Comparison of ENCODE assay signal across 8 mouse cellular contexts in genomic region chr19:45475928-45476553, GRCm38 (mm10).
DNase-seq lines count a peak whose midpoint lies in the region; ATAC-seq and TF ChIP-seq lines count a peak whose summit lies in the region.

No protein-coding gene starts in this region.

- TF ChIP-seq CTCF in forebrain, postnatal 0 days (IDR thresholded peaks at IDR 0.05; ENCODE audit: low read depth), result no peak
- TF ChIP-seq CTCF in stomach, postnatal 0 days (IDR thresholded peaks at IDR 0.05; ENCODE audit: low read depth), result no peak

- no peak for ATAC-seq in heart, embryonic 12.5 days (ENCODE audit: insufficient number of reproducible peaks, low FRiP score)
- peak; percentile 40 for ATAC-seq in cerebellum, adult (ENCODE audit: insufficient number of reproducible peaks, low FRiP score, low TSS enrichment)
- ATAC-seq in forebrain, postnatal 0 days, result peak; percentile 85
- no peak for ATAC-seq in stomach, postnatal 0 days (ENCODE audit: low FRiP score, low TSS enrichment)

- peak; percentile 89 for DNase-seq in heart, adult 11 months
- DNase-seq in forebrain, postnatal 0 days, result peak; percentile 77
- peak; percentile 50 for DNase-seq in lung, postnatal 10 days
- DNase-seq in stomach, postnatal 0 days (ENCODE audit: low spot score), result no peak
- no peak for DNase-seq in thymus, postnatal 4 days
- no peak for DNase-seq in heart, postnatal 36 days

- H3K27ac ChIP-seq in heart, embryonic 12.5 days (ENCODE audit: poor library complexity, severe bottlenecking), result no peak overlapping the region
- H3K27ac ChIP-seq in forebrain, postnatal 0 days (ENCODE audit: low read depth, low read length), result peak overlapping the region; percentile 82
- H3K27ac ChIP-seq in stomach, postnatal 0 days (replicated peaks), result no peak overlapping the region

- no peaks in the 10 kb centered on the region for H3K27me3 ChIP-seq in heart, embryonic 12.5 days (replicated peaks)
- no peaks in the 10 kb centered on the region for H3K27me3 ChIP-seq in forebrain, postnatal 0 days (ENCODE audit: insufficient read depth, low read length)
- no peaks in the 10 kb centered on the region for H3K27me3 ChIP-seq in stomach, postnatal 0 days (ENCODE audit: control insufficient read depth, insufficient read depth, low read length)

- H3K4me2 ChIP-seq in heart, embryonic 12.5 days, result no peak overlapping the region
- H3K4me2 ChIP-seq in forebrain, postnatal 0 days (ENCODE audit: low read depth), result peak overlapping the region; percentile 47
- peak overlapping the region; percentile 11; the same call in 1 of the 2 replicates for H3K4me2 ChIP-seq in stomach, postnatal 0 days (replicated peaks; ENCODE audit: low read depth)

- intact Hi-C loops in heart, postnatal 36 days (cut with DNase I), result no loop called here

- H3K4me1 ChIP-seq in heart, embryonic 12.5 days (replicated peaks), result no peaks in the 10 kb centered on the region; the same call in none of the 2 replicates
- peaks cover 32% of the 10 kb centered on the region for H3K4me1 ChIP-seq in forebrain, postnatal 0 days (ENCODE audit: insufficient read depth)
- H3K4me1 ChIP-seq in stomach, postnatal 0 days (replicated peaks; ENCODE audit: control insufficient read depth, insufficient read depth), result no peaks in the 10 kb centered on the region

- H3K9ac ChIP-seq in heart, embryonic 12.5 days, result no peak overlapping the region
- peak overlapping the region; percentile 25; the same call in 1 of the 2 replicates for H3K9ac ChIP-seq in forebrain, postnatal 0 days
- H3K9ac ChIP-seq in stomach, postnatal 0 days (ENCODE audit: low read length), result no peak overlapping the region

- H3K36me3 ChIP-seq in heart, embryonic 12.5 days, result peaks cover 4% of the 10 kb centered on the region
- H3K36me3 ChIP-seq in forebrain, postnatal 0 days (ENCODE audit: insufficient read depth), result no peaks in the 10 kb centered on the region
- no peaks in the 10 kb centered on the region for H3K36me3 ChIP-seq in stomach, postnatal 0 days (ENCODE audit: control insufficient read depth, insufficient read depth, low read length)

- no peak overlapping the region for H3K4me3 ChIP-seq in heart, embryonic 12.5 days
- H3K4me3 ChIP-seq in forebrain, postnatal 0 days (ENCODE audit: low read depth, low read length), result peak overlapping the region; percentile 13
- no peak overlapping the region; the same call in 1 of the 2 replicates for H3K4me3 ChIP-seq in stomach, postnatal 0 days (ENCODE audit: low read depth, low read length)

- no peaks in the 10 kb centered on the region for H3K9me3 ChIP-seq in heart, embryonic 12.5 days (replicated peaks)
- H3K9me3 ChIP-seq in forebrain, postnatal 0 days (ENCODE audit: low read length), result no peaks in the 10 kb centered on the region
- H3K9me3 ChIP-seq in stomach, postnatal 0 days (ENCODE audit: control insufficient read depth, low read length), result no peaks in the 10 kb centered on the region

- TF ChIP-seq EP300 in stomach, postnatal 0 days (optimal IDR thresholded peaks at IDR 0.05), result no peak

- WGBS in heart, embryonic 12.5 days, result 77% methylated on average over 24 of the region's 24 CpGs
- WGBS in forebrain, postnatal 0 days, result 7% methylated on average over 24 of the region's 24 CpGs
- 55% methylated on average over 24 of the region's 24 CpGs for WGBS in stomach, postnatal 0 days

Comparison
In these comparisons a context has a peak if more than half of its experiments do, and no peak if none do; other contexts are left out.
1. DNase-seq: peak in heart, adult 11 months (single experiment), forebrain, postnatal 0 days (single experiment) and lung, postnatal 10 days (single experiment); none in stomach, postnatal 0 days (single experiment), thymus, postnatal 4 days (single experiment) and heart, postnatal 36 days (0 of 2).
2. ATAC-seq: peak in cerebellum, adult (single experiment) and forebrain, postnatal 0 days (single experiment); none in heart, embryonic 12.5 days (single experiment) and stomach, postnatal 0 days (single experiment).